Mouse (Mus musculus): ENCODE measurements around the gene Pebp1. TPM values are rescaled to one million over a fixed set of nuclear protein-coding genes. Genes with fewer than 3 reads are reported as not detected.

Gene Pebp1
- polyA plus RNA-seq, 1 experiment = 896 TPM

- TF ChIP-seq POLR2A (IDR thresholded peaks at IDR 0.05; ENCODE audit: borderline replicate concordance, extremely low read depth, insufficient read depth, insufficient read length, poor library complexity, severe bottlenecking) (no peak), CTCF (IDR thresholded peaks at IDR 0.05; ENCODE audit: borderline replicate concordance, extremely low read depth, insufficient read depth, insufficient read length) (no peak)
- no peak for DNase-seq (ENCODE audit: low read depth)
Observed at GRCm38 (mm10) chr5:117284682-117285081, 2.7 kb downstream of the Pebp1 start.

GRCm38 (mm10) chr5:117284029-117284428 is 3.4 kb downstream of the Pebp1 start:
- DNase-seq (ENCODE audit: low read depth) = peak; percentile 80
- TF ChIP-seq CTCF (IDR thresholded peaks at IDR 0.05; ENCODE audit: borderline replicate concordance, extremely low read depth, insufficient read depth, insufficient read length) (no peak), POLR2A (IDR thresholded peaks at IDR 0.05; ENCODE audit: borderline replicate concordance, extremely low read depth, insufficient read depth, insufficient read length, poor library complexity, severe bottlenecking) (no peak)

GRCm38 (mm10) chr5:117282360-117282759 is 5.1 kb downstream of the Pebp1 start:
- TF ChIP-seq CTCF (IDR thresholded peaks at IDR 0.05; ENCODE audit: borderline replicate concordance, extremely low read depth, insufficient read depth, insufficient read length) = 0 out of 2 replicates have a peak, but pooled peaks have one; percentile 1
- no peak for TF ChIP-seq POLR2A (IDR thresholded peaks at IDR 0.05; ENCODE audit: borderline replicate concordance, extremely low read depth, insufficient read depth, insufficient read length, poor library complexity, severe bottlenecking)
- no peak for DNase-seq (ENCODE audit: low read depth)

GRCm38 (mm10) chr5:117281536-117281935 is 5.9 kb downstream of the Pebp1 start:
- DNase-seq (ENCODE audit: low read depth) = no peak
- TF ChIP-seq CTCF (IDR thresholded peaks at IDR 0.05; ENCODE audit: borderline replicate concordance, extremely low read depth, insufficient read depth, insufficient read length) = peak; percentile 36; the same call in 1 of the 2 replicates
- TF ChIP-seq POLR2A (IDR thresholded peaks at IDR 0.05; ENCODE audit: borderline replicate concordance, extremely low read depth, insufficient read depth, insufficient read length, poor library complexity, severe bottlenecking) = no peak

- TF ChIP-seq POLR2A (IDR thresholded peaks at IDR 0.05; ENCODE audit: borderline replicate concordance, extremely low read depth, insufficient read depth, insufficient read length, poor library complexity, severe bottlenecking) (no peak), CTCF (IDR thresholded peaks at IDR 0.05; ENCODE audit: borderline replicate concordance, extremely low read depth, insufficient read depth, insufficient read length) (no peak)
- DNase-seq (ENCODE audit: low read depth) = no peak
Observed at GRCm38 (mm10) chr5:117279669-117280050, 7.8 kb downstream of the Pebp1 start.

GRCm38 (mm10) chr5:117278809-117279668 is 8.4 kb downstream of the Pebp1 start:
- TF ChIP-seq CTCF (IDR thresholded peaks at IDR 0.05; ENCODE audit: borderline replicate concordance, extremely low read depth, insufficient read depth, insufficient read length) = no peak
- TF ChIP-seq POLR2A (IDR thresholded peaks at IDR 0.05; ENCODE audit: borderline replicate concordance, extremely low read depth, insufficient read depth, insufficient read length, poor library complexity, severe bottlenecking) = no peak

GRCm38 (mm10) chr5:117277784-117278183 is 9.6 kb downstream of the Pebp1 start:
- DNase-seq (ENCODE audit: low read depth) = no peak
- TF ChIP-seq CTCF (IDR thresholded peaks at IDR 0.05; ENCODE audit: borderline replicate concordance, extremely low read depth, insufficient read depth, insufficient read length) (peak; percentile 25; the same call in 1 of the 2 replicates), POLR2A (IDR thresholded peaks at IDR 0.05; ENCODE audit: borderline replicate concordance, extremely low read depth, insufficient read depth, insufficient read length, poor library complexity, severe bottlenecking) (no peak)

More at GRCm38 (mm10) chr5:117278809-117279668, 8.4 kb downstream of the Pebp1 start:
- DNase-seq (ENCODE audit: low read depth) = no peak

- no peak for TF ChIP-seq CTCF (IDR thresholded peaks at IDR 0.05; ENCODE audit: borderline replicate concordance, extremely low read depth, insufficient read depth, insufficient read length)
- TF ChIP-seq POLR2A (IDR thresholded peaks at IDR 0.05; ENCODE audit: borderline replicate concordance, extremely low read depth, insufficient read depth, insufficient read length, poor library complexity, severe bottlenecking) = no peak
- DNase-seq (ENCODE audit: low read depth) = no peak
Observed at GRCm38 (mm10) chr5:117274817-117275216, 12.6 kb downstream of the Pebp1 start.

- TF ChIP-seq CTCF (IDR thresholded peaks at IDR 0.05; ENCODE audit: borderline replicate concordance, extremely low read depth, insufficient read depth, insufficient read length) = no peak
- DNase-seq (ENCODE audit: low read depth) = no peak
Observed at GRCm38 (mm10) chr5:117271945-117272344, 15.5 kb downstream of the Pebp1 start.

GRCm38 (mm10) chr5:117269395-117269794 is 18.0 kb downstream of the Pebp1 start:
- TF ChIP-seq CTCF (IDR thresholded peaks at IDR 0.05; ENCODE audit: borderline replicate concordance, extremely low read depth, insufficient read depth, insufficient read length) = no peak
- TF ChIP-seq POLR2A (IDR thresholded peaks at IDR 0.05; ENCODE audit: borderline replicate concordance, extremely low read depth, insufficient read depth, insufficient read length, poor library complexity, severe bottlenecking) = no peak
- no peak for DNase-seq (ENCODE audit: low read depth)

- DNase-seq (ENCODE audit: low read depth) = no peak
- TF ChIP-seq CTCF (IDR thresholded peaks at IDR 0.05; ENCODE audit: borderline replicate concordance, extremely low read depth, insufficient read depth, insufficient read length) (no peak), POLR2A (IDR thresholded peaks at IDR 0.05; ENCODE audit: borderline replicate concordance, extremely low read depth, insufficient read depth, insufficient read length, poor library complexity, severe bottlenecking) (no peak)
Observed at GRCm38 (mm10) chr5:117268749-117269148, 18.7 kb downstream of the Pebp1 start.

- TF ChIP-seq POLR2A (IDR thresholded peaks at IDR 0.05; ENCODE audit: borderline replicate concordance, extremely low read depth, insufficient read depth, insufficient read length, poor library complexity, severe bottlenecking) (no peak), CTCF (IDR thresholded peaks at IDR 0.05; ENCODE audit: borderline replicate concordance, extremely low read depth, insufficient read depth, insufficient read length) (no peak)
- DNase-seq (ENCODE audit: low read depth) = no peak
Observed at GRCm38 (mm10) chr5:117267913-117268312, 19.5 kb downstream of the Pebp1 start.

Data from brain, embryonic 14.5 days (tissue).